Mouse (Mus musculus) urinary bladder, adult 18-20 months (tissue): ENCODE measurements around the gene Crtc3.

Source experiments
- DNase-seq, 2 experiments: peaks; one replicate each; pipeline ENCODE4 v3.0.0; 2022; ENCODE audit warnings: low spot score in 2 of 2, mixed read lengths in 2 of 2

The Crtc3 gene

GRCm38 (mm10) chr7:80688556-80689220 is at the start of gene Crtc3:
Gene Crtc3, minus strand, starts transcription at chr7:80688877.
- DNase-seq = peak; percentile 70 to 72

- DNase-seq = no peak
Measured at GRCm38 (mm10) chr7:80736199-80736598, 47.5 kb upstream of the Crtc3 start.

- DNase-seq = no peak
Measured at GRCm38 (mm10) chr7:80732986-80733385, 44.3 kb upstream of the Crtc3 start.

- DNase-seq = peak in 1 of 2 experiments; percentile 61
Measured at GRCm38 (mm10) chr7:80729662-80730061, 41.0 kb upstream of the Crtc3 start.

DNA sequence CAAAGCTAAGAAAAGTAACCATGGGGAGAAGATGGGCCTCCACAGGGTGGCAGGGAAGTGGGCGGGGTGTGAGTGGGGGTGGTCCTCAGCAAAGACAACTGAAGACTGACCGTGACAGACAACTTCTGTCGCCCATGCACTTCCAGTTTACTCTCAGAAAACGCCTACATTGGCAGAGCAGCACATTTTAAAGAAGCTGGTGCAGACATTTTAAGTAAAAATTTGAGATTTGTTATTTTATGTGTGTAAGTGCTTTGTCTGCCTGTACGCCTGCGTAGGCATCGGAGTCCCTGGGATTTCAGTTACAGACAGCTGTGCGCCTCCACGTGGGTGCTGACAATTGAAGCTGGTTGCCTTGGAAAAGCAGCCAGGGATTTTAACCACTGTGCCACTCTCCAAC is 32.4 kb upstream of the Crtc3 start:
- DNase-seq = no peak

DNA sequence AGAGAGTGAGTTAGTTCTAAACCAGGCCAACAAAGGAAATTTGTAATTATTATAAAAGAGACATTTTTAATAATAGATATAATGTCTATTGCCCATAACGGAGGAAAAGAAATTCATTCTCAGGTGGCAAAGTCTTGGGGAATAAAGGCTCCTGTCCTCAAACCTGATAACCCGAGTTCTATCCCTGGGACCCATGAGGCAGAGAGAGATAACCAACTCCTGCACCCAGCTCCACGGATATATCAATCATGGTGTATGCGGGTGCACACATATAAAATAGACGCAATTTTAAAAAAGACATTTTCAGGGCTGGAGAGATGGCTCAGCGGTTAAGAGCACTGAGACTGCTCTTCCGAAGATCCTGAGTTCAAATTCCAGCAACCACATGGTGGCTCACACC is 30.9 kb upstream of the Crtc3 start:
- DNase-seq = no peak

DNA sequence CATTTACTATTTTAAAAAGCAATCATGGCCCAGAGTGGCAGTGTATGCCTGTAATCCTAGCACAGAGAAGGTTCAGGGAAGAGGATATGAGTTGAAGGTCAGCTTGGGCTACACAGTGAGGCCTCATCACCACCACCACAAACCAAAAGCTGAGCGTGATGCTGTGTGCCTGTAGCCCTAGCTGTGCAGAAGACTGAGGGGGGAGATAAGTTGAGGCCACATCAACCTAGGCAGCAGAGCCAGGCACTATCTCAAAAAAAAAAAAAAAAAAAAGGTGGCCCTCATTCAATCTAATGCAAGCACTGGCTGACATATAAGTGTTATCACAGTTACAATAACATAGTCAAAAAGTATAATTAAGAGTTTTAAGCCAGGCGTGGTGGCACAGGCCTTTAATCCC is 30.4 kb upstream of the Crtc3 start:
- no peak for DNase-seq

GRCm38 (mm10) chr7:80718471-80718870 is 29.8 kb upstream of the Crtc3 start:
- DNase-seq = no peak

GRCm38 (mm10) chr7:80716758-80717157 is 28.1 kb upstream of the Crtc3 start:
- DNase-seq = no peak

DNA sequence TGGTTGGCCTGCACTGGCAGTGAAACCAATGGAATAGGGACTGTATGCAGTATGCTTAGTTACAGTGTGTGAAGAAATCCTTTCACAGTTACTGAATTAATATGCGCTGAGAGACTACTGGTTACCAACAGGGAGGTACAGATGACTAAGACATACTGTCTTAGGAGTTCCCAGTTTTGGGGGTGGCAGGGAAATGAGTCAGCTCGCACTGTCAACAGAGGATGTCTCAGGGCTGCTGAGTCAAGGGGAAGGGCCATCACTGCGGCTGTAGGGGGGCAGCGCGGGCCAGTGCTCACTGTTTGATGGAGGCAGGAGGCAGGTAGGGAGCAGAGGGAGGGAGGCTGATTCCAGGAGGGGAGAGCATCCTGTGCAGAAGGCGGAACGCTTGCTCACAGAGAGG is 26.6 kb upstream of the Crtc3 start:
- no peak for DNase-seq

GRCm38 (mm10) chr7:80711496-80711895 is 22.8 kb upstream of the Crtc3 start:
- no peak for DNase-seq

DNA sequence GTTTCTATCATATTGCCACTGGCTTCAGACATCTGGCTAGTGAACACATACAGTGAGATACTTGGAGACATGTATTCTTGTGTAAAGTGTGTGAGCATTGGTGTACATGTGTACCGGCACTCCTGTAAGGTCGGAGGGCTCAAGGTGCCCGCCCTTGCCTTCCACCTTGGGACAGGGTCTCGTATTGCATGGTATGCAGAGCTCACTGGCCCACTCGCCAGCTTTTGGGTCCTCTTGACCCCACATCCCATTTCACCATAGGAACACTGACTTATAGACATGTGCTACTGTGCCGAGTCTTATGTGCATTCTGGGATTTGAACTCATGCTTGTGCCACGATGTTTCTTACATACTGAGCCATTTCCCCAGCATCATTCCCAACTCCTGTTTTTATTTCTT is 21.7 kb upstream of the Crtc3 start:
- DNase-seq = no peak

DNA sequence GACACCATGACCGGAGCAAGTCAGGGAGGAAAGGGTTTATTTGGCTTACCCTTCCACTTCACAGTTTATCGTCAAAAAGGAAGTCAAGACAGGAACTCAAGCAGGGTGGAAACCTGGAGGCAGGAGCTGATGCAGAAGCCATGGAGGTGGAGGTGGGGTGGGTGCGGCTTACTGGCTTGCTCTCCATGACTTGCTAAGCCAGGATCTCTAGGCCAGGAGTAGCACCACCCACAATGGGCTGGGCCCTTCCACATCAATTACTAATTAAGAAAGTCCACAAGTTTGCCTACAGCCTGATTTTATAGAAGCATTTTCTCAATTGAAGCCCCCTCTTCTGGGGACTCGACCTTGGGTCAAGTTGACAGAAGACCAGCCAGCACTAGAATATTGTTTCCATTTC is 15.4 kb upstream of the Crtc3 start:
- no peak for DNase-seq

GRCm38 (mm10) chr7:80702510-80702909 is 13.8 kb upstream of the Crtc3 start:
- DNase-seq = no peak

GRCm38 (mm10) chr7:80699709-80700108 is 11.0 kb upstream of the Crtc3 start:
- no peak for DNase-seq

GRCm38 (mm10) chr7:80698940-80699339 is 10.3 kb upstream of the Crtc3 start:
- DNase-seq = no peak

DNA sequence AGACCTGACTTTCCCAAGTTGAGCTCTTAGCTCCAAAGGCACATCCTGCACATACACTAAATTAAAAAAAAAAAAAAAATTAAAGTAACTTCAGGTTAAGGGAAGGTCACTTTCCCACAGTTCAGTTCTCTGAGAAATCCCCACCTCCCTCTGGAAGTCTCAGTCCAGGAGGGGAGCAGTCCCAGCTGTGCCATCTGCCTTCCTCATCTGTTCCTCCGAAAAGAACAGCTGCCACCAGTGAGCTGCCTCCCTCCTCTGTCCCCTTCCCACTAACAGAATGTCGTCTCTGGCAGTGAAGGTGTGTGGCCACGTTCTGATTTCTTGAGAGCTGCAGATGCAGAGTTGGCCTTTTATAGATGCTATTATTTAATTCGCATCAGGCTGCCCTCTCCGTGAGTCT is 9.2 kb upstream of the Crtc3 start:
- no peak for DNase-seq

DNA sequence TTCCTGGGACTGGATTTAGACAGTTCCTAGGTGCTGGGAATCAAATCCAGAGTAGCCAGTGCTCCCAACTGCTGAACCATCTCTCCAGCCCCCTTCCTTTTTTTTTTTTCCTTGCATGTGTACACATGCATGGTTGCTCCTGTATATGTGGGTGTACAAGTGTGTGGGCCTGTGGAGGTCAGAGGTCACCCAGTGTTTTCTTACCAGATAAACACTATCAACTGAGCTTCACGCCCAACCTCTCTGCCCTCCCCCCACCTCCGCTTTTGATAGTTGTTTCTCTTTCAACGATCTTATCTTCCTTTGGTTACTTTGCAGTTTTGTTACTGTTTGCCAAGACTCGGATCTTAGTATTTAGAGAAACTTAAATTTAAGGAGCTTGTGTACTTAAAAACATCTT is 8.2 kb upstream of the Crtc3 start:
- DNase-seq = no peak

DNA sequence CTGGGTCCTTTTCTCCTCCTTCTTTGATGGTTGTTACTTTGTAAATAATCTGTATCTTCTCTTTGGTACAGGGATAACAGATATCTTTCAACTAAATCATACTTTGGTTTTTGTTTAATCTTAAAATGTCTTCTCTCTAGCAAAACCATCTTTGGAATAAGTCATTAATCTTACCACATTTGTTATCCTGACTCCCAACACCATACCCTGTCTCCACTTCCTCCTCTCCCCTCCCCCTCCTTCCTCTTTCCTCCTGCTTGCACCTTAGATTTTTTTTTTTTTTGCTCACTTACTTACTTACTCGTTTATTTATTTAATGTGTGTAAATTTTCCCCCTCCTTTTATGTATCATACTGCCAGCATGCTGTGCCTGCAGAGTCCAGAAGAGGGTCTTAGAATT is 7.7 kb upstream of the Crtc3 start:
- no peak for DNase-seq

- no peak for DNase-seq
Measured at GRCm38 (mm10) chr7:80692472-80692871, 3.8 kb upstream of the Crtc3 start.

GRCm38 (mm10) chr7:80691131-80691530 is 2.5 kb upstream of the Crtc3 start:
- DNase-seq = no peak

DNA sequence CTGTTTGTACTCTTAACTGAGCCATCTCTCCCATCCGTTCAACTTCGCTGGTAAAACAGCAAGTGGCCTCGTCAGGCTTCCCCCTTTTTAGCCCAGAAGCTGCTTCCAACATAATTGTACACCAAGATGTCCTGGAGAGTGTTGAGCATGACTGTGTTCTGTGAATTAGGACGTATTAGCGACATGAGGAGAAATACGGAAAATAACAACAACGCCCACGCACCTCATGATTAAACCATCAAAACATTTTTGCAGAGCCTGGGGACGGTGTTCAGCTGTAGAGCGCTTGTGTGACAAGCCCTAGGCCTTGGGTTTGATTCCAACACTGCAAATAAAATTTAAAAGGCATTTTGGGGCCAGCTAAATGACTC is 529 bp upstream of the Crtc3 start:
- peak in 1 of 2 experiments; percentile 29 for DNase-seq

DNA sequence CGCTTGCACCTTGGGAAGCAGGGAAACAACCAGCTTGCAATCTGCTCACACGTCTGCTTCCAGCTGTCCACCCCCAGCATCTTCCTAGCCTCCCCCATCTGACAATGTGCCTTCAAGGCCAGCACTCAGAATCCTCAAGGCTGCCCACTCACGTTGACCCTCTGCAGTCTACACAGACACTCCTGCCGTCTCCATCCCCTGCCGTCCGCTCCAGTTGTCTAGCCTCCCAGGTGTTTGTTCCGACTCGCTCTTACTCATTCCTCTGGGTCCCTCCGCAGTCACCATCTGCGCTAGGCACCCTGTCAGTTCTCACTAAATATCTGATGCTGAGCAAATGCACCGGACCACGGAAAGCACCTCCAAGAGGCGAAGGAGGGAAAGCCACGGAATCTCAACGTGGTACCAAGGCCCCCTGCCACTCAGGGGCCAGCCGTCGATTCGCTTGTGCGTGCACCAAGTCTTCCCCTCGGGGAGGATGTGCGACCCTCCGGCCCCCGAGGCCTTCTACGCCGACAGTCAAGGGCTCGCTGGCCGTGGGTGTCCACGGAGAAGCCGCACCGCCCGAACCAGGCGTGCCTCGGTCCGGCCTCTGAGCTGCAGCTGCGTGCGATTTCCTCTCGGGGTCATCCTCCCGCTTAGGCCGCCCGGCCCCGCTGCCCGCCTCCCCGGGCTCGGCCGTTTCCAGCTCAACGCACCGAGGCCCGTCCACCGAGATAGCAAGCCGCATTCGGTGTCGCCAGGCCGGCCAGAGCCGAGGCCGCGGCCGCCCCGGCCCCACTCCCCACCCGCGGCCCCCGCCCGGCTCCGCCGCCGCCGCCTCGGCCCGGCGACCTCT is 739 bp downstream of the Crtc3 start:
- DNase-seq = peak; percentile 40 to 72
